20 mouse cellular contexts compared by ENCODE assay signal in the genomic region with DNA sequence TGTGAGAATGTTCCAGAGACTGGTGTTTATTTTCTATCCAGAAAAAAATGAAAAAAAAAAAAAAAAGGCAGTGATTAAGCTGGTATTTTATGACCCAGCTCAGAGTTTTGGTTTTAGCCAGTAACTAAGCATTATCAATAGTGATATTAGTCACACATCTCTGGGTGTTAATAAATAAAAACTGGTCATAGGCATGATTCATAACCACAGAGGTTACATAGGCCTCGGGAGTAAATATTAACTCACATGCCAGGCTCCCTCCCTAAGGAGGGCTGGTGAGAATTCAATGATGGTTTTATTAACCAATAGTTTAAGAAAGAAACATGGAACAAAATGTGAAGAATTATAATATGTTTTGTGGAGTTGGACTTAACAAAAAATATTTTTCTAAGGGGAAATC. TPM values are rescaled to one million over a fixed set of nuclear protein-coding genes. Genes with fewer than 3 reads are reported as not detected.
A peak's percentile ranks its signal among the peaks of the same experiment; 100 is the strongest.
DNase-seq lines count a peak whose midpoint lies in the region; TF ChIP-seq lines count a peak whose summit lies in the region.
"Had no signal": no experiment of that assay in that cellular context is flagged by ENCODE, and none has a peak within 500 bp of the region (broad histone marks: within the 10 kb centered on the region; RNA-seq: fewer than 3 reads in every experiment).

No protein-coding gene starts in this region.

- TF ChIP-seq CTCF in ES-Bruce4 (IDR thresholded peaks at IDR 0.05; ENCODE audit: low read depth, low read length): no peak
- no peak for TF ChIP-seq CTCF in left cerebral cortex, adult 2 months (IDR thresholded peaks at IDR 0.05)

- peak; percentile 63 for DNase-seq in 3T3-L1 (ENCODE audit: low read depth, low spot score)
- DNase-seq in fibroblast of lung, adult 2 months (ENCODE audit: low read depth): peak; percentile 41
- no peak for DNase-seq in spleen, adult 12 weeks (ENCODE audit: low spot score)
- DNase-seq in adrenal gland, adult 2 months: no peak
- no peak for DNase-seq in left cerebral cortex, adult 2 months (ENCODE audit: extremely low spot score in 1 of 2, low spot score in 2 of 2)
- DNase-seq: adrenal gland, postnatal 25 days; cerebellum, adult 2 months; cerebellum, postnatal 10 days; embryo, embryonic 11 days; heart, adult 2 months; heart, postnatal 14 days had no signal

- peaks cover 4% of the 10 kb centered on the region for H3K4me1 ChIP-seq in ES-Bruce4 (ENCODE audit: control insufficient read depth, insufficient read depth, low read length)

- intact Hi-C loops in left cerebral cortex, adult 2 months (cut with DNase I): no loop called here

- H3K36me3 ChIP-seq in ES-Bruce4 (ENCODE audit: control insufficient read depth, insufficient read depth, low read length, poor library complexity, severe bottlenecking): 0 out of 2 replicates have a peak, but pooled peaks cover 2% of the 10 kb centered on the region
- H3K36me3 ChIP-seq: embryonic facial prominence, embryonic 15.5 days; forebrain, embryonic 15.5 days; heart, embryonic 15.5 days; hindbrain, embryonic 13.5 days had no signal

- H3K27ac ChIP-seq in ES-Bruce4 (ENCODE audit: insufficient read depth, low read length): peak overlapping the region; percentile 98; the same call in 1 of the 2 replicates
- no peak overlapping the region for H3K27ac ChIP-seq in left cerebral cortex, adult 2 months
- H3K27ac ChIP-seq: embryonic facial prominence, embryonic 15.5 days; forebrain, embryonic 15.5 days; heart, adult 2 months; heart, embryonic 15.5 days; hindbrain, embryonic 13.5 days; hindbrain, postnatal 0 days had no signal

- TF ChIP-seq EP300 in ES-Bruce4 (IDR thresholded peaks at IDR 0.05; ENCODE audit: insufficient read depth, low read depth, low read length): no peak

- H3K27me3 ChIP-seq in ES-Bruce4 (ENCODE audit: control insufficient read depth, insufficient read depth, low read length, poor library complexity, severe bottlenecking): no peaks in the 10 kb centered on the region
- H3K27me3 ChIP-seq: CH12.LX; embryonic facial prominence, embryonic 15.5 days; forebrain, embryonic 15.5 days; hindbrain, embryonic 13.5 days had no signal

- no peak for TF ChIP-seq POLR2A in ES-Bruce4 (IDR thresholded peaks at IDR 0.05; ENCODE audit: insufficient read depth, low read length)

- no peaks in the 10 kb centered on the region for H3K9me3 ChIP-seq in ES-Bruce4 (replicated peaks; ENCODE audit: control insufficient read depth, insufficient read depth, low read length, poor library complexity, severe bottlenecking)
- H3K9me3 ChIP-seq: embryonic facial prominence, embryonic 15.5 days; forebrain, embryonic 15.5 days; heart, embryonic 15.5 days; hindbrain, embryonic 13.5 days had no signal

- H3K4me3 ChIP-seq in ES-Bruce4 (ENCODE audit: low read depth, low read length): no peak overlapping the region
- no peak overlapping the region for H3K4me3 ChIP-seq in left cerebral cortex, adult 2 months
- H3K4me3 ChIP-seq: embryonic facial prominence, embryonic 15.5 days; erythroblast, embryonic 14.5 days; forebrain, embryonic 15.5 days; heart, adult 2 months; heart, embryonic 15.5 days; hindbrain, embryonic 13.5 days had no signal

- peak overlapping the region; percentile 48 for H3K9ac ChIP-seq in ES-Bruce4 (ENCODE audit: low read depth, poor library complexity, severe bottlenecking)
- H3K9ac ChIP-seq: embryonic facial prominence, embryonic 15.5 days; forebrain, embryonic 15.5 days; heart, embryonic 15.5 days; hindbrain, embryonic 13.5 days had no signal

RNA-seq across cellular contexts. Expression of a gene that starts 5.7 kb away (rescaled TPM):
- 62.6 and 62.9 TPM in 2 replicates for polyA plus RNA-seq in ES-Bruce4 (2011; ENCODE audit: insufficient read depth, insufficient read length, low read depth, missing spikeins)
- total RNA-seq in adrenal gland, adult 2 months (2021): under 1 TPM; 0.35 to 0.86 TPM
- 0.06 TPM in 2 replicates for polyA plus RNA-seq in adrenal gland, adult 2 months (2012; rRNA removed)
- 10 to 100 TPM; 12.2 to 13.0 TPM for total RNA-seq in left cerebral cortex, adult 2 months (2021)
- total RNA-seq: CH12.LX; common myeloid progenitor, adult 5-6 weeks had no signal
- polyA plus RNA-seq: erythroblast, embryonic 14.5 days had no signal

Comparison
In these comparisons a context has a peak if more than half of its experiments do, and no peak if none do; other contexts are left out.
1. DNase-seq: peak in 3T3-L1 (single experiment) and fibroblast of lung, adult 2 months (single experiment); none in spleen, adult 12 weeks (single experiment), adrenal gland, adult 2 months (single experiment) and left cerebral cortex, adult 2 months (0 of 2).
2. RNA of a gene that starts 5.7 kb away (total RNA-seq): 12.2 to 13.0 TPM in left cerebral cortex, adult 2 months; 0.35 to 0.86 TPM in adrenal gland, adult 2 months; every median in the first group is over 4 times any median in the second.